Mouse (Mus musculus) heart, embryonic 12.5 days (tissue): ENCODE data around the gene Iqcf1. TPM values are rescaled to one million over a fixed set of nuclear protein-coding genes. Genes with fewer than 3 reads are reported as not detected.
A peak's percentile ranks its signal among the peaks of the same experiment; 100 is the strongest.
"Not testable (repeated sequence)": the region's sequence is repeated elsewhere in the genome, so short reads cannot be mapped to it uniquely, and the experiment has no call there.

Experiments
- ATAC-seq: fragments of 200-750 bp; cut with Nextera tagmentation; 2 replicates; pipeline ENCODE4 v1.8.0; 2017; ENCODE audit warnings: moderate TSS enrichment, moderate library complexity; ENCODE audit not compliant: insufficient number of reproducible peaks, low FRiP score
- H3K27ac ChIP-seq: fragments of 300-500 bp; sonication (generic); 2 replicates; pipeline ENCODE4 v1.5.1; 2016; ENCODE audit warnings: mild to moderate bottlenecking, moderate library complexity; ENCODE audit not compliant: poor library complexity, severe bottlenecking
- H3K27me3 ChIP-seq: fragments of 300-500 bp; sonication (generic); replicated peaks from 2 replicates; pipeline ENCODE4 v1.6.1; 2016; ENCODE audit warnings: mild to moderate bottlenecking, moderate library complexity
- H3K36me3 ChIP-seq: fragments of 300-500 bp; sonication (generic); 2 replicates; pipeline ENCODE4 v1.6.1; 2016; ENCODE audit warnings: mild to moderate bottlenecking, moderate library complexity
- H3K4me1 ChIP-seq: fragments of 300-500 bp; sonication (generic); replicated peaks from 2 replicates; pipeline ENCODE4 v1.6.1; 2016; ENCODE audit warnings: mild to moderate bottlenecking
- H3K4me2 ChIP-seq: fragments of 300-500 bp; sonication (generic); 2 replicates; pipeline ENCODE4 v1.6.1; 2016; ENCODE audit warnings: mild to moderate bottlenecking, moderate library complexity
- H3K4me3 ChIP-seq: fragments of 300-500 bp; sonication (generic); 2 replicates; pipeline ENCODE4 v1.5.1; 2016; ENCODE audit warnings: mild to moderate bottlenecking
- H3K9ac ChIP-seq: fragments of 300-500 bp; sonication (generic); 2 replicates; pipeline ENCODE4 v1.6.1; 2016; ENCODE audit warnings: mild to moderate bottlenecking, moderate library complexity
- H3K9me3 ChIP-seq: fragments of 300-500 bp; sonication (generic); replicated peaks from 2 replicates; pipeline ENCODE4 v1.6.1; 2016; ENCODE audit warnings: mild to moderate bottlenecking, moderate library complexity
- WGBS: fragments of 180-500 bp; shearing (Covaris S2); methylation state at CpG from one replicate; pipeline ENCODE4 v1.1.7; 2016; 5-methylcytosine and 5-hydroxymethylcytosine counted together
- polyA plus RNA-seq: library from polyadenylated mRNA; unstranded; fragments of >200 nt; fragmentation: Nextera tagmentation; extraction: Ambion mirVana; gene quantifications from 2 replicates; pipeline ENCODE4 v1.2.1, GENCODE M21; 2016

Iqcf1 gene
- polyA plus RNA-seq, 1 experiment from 2014 or later, result not detected

DNA sequence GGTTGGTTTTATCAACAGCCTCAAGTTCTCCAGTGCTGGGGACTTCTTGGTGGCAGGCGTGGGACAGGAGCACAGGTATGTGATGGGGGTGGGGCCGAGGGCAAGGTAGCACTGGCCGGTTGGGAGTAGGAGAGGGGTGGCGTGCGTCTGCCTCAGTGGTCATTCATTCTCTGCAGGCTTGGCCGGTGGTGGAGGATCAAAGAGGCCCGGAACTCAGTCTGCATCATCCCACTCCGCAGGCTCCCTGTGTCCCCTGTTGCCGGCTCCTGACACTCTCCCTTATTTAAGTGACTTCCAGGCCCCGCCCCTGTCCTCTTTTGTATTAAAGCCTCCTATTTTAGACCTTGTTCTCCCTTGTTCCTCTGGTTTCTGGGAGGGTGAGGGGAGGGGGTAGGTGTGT lies 14.7 kb upstream of the Iqcf1 start:
- H3K4me1 ChIP-seq, result peaks cover 6% of the 10 kb centered on the region; the same call in 1 of the 2 replicates
- H3K9me3 ChIP-seq, result no peaks in the 10 kb centered on the region
- no peak overlapping the region for H3K4me3 ChIP-seq
- no peaks in the 10 kb centered on the region for H3K27me3 ChIP-seq
- WGBS, result 86% methylated on average over 10 of the region's 10 CpGs
- H3K27ac ChIP-seq, result no peak overlapping the region
- ATAC-seq, result no peak
- no peak overlapping the region for H3K9ac ChIP-seq
- H3K36me3 ChIP-seq, result peaks cover 64% of the 10 kb centered on the region
- no peak overlapping the region for H3K4me2 ChIP-seq

DNA sequence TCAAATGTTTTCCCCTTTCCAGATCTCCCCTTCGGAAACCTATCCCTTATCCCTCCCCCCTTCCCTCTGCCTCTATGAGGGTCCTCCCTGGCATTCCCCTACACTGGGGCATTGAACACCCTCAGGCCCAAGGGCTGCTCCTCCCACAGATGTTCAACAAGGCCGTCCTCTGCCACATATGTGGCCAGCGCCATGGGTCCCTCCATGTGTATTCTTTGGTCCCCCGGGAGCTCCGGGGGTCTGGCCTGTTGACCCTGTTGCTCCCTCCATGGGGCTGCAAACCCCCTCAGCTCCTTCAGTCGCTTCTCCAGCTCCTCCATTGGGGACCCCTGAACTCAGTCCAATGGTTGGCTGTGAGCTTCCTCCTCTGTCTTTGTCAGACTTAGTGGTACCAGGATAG lies 12.2 kb upstream of the Iqcf1 start:
- not testable (repeated sequence) for H3K27ac ChIP-seq, H3K4me2 ChIP-seq, H3K4me3 ChIP-seq, H3K9me3 ChIP-seq, ATAC-seq, H3K9ac ChIP-seq, H3K27me3 ChIP-seq
- whole genome bisulfite sequencing, result 77% methylated on average over 6 of the region's 6 CpGs
- Histone ChIP-seq H3K4me1 (peaks cover 11% of the 10 kb centered on the region), H3K36me3 (peaks cover 40% of the 10 kb centered on the region)

DNA sequence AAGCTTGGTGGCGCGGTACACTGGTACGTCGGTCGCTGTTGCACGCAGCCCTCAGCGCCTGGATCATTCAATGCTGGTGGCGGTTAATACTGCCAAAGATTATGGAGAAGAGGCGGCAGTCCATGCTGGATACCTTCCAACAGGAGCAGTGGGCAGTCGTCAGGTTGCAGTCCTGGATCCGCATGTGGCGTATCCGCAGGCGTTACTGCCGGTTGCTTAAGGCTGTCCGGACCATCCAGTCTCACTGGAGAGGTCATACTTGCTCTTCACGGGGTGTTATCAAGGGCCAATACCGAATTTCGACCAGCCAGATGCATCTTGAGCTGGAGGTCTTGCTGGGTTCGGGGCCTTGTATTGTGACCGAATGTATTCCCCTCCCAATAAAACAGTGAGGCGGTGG lies 2.1 kb downstream of the Iqcf1 start:
- Histone ChIP-seq H3K9me3 (no peaks in the 10 kb centered on the region), H3K27me3 (peaks cover 15% of the 10 kb centered on the region), H3K4me3 (no peak overlapping the region), H3K9ac (no peak overlapping the region), H3K4me2 (no peak overlapping the region), H3K4me1 (no peaks in the 10 kb centered on the region), H3K27ac (no peak overlapping the region), H3K36me3 (no peaks in the 10 kb centered on the region)
- 80% methylated on average over 22 of the region's 22 CpGs for WGBS
- ATAC-seq, result no peak

DNA sequence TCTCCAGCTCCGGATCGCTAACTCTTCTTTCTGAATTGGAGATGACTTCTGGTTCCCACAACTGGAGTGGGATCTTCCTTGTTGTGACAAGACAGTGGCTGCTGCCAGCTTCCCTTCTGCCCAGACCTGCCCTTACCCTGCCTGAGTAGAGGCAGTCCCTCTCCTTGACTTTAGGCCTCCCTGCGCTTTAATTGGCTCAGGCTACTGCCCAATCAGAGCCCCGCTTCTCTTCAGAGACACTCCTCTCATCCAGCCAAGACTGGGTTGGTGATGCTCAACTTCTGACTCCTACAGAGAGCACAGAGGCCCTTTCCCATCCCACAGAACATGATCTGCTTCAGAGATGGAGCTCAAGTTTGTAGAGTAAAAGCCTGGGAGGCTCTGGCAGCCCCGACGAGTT lies 4.5 kb downstream of the Iqcf1 start:
- Histone ChIP-seq H3K9ac (no peak overlapping the region), H3K36me3 (no peaks in the 10 kb centered on the region), H3K27ac (no peak overlapping the region), H3K4me3 (no peak overlapping the region), H3K27me3 (peaks cover 19% of the 10 kb centered on the region), H3K4me1 (no peaks in the 10 kb centered on the region), H3K9me3 (no peaks in the 10 kb centered on the region), H3K4me2 (no peak overlapping the region)
- no peak for ATAC-seq
- 71% methylated on average over 6 of the region's 6 CpGs for WGBS

DNA sequence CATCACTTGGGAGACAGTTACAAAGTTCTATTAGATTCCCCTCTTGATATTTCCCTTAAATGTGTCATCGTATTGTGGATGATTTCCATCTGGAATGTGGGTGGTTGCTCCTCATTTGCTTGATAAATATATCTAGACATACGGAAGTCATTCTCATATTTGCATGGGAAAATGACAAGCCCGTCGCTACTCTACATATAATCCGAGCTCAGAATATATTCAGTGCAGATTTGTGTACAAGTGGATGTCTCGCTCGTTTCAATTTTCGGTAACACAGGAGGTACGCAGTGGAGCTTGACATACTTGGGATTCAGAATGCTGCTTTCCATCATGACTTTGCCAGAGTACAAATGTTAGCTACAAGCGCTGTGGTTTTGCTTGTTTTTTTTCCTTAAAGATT lies 9.6 kb downstream of the Iqcf1 start:
- Histone ChIP-seq H3K4me2 (no peak overlapping the region), H3K36me3 (no peaks in the 10 kb centered on the region), H3K4me1 (peaks cover 15% of the 10 kb centered on the region), H3K9me3 (no peaks in the 10 kb centered on the region; the same call in 1 of the 2 replicates), H3K4me3 (no peak overlapping the region), H3K9ac (no peak overlapping the region), H3K27ac (no peak overlapping the region), H3K27me3 (peaks cover 31% of the 10 kb centered on the region)
- ATAC-seq, result no peak
- WGBS, result 87% methylated on average over 10 of the region's 10 CpGs

- Histone ChIP-seq H3K4me3 (no peak overlapping the region), H3K27ac (no peak overlapping the region), H3K9ac (no peak overlapping the region), H3K9me3 (no peaks in the 10 kb centered on the region; the same call in 1 of the 2 replicates), H3K36me3 (no peaks in the 10 kb centered on the region), H3K4me1 (peaks cover 15% of the 10 kb centered on the region), H3K4me2 (peak overlapping the region; percentile 23), H3K27me3 (peaks cover 50% of the 10 kb centered on the region)
- ATAC-seq, result no peak
- 37% methylated on average over 13 of the region's 13 CpGs for WGBS
Measured at GRCm38 (mm10) chr9:106512729-106513450, 13.1 kb downstream of the Iqcf1 start.

GRCm38 (mm10) chr9:106513566-106513965 lies 13.8 kb downstream of the Iqcf1 start:
- H3K4me1 ChIP-seq, result peaks cover 15% of the 10 kb centered on the region
- WGBS, result 77% methylated on average over 6 of the region's 6 CpGs

GRCm38 (mm10) chr9:106514273-106514672 lies 14.5 kb downstream of the Iqcf1 start, which contains the start of gene Iqcf5:
TSS of gene Iqcf5 (plus strand) at chr9:106514573.
- no peak within 1 kb of the TSS for H3K9ac ChIP-seq
- peaks cover 15% of the 10 kb centered on the region for H3K4me1 ChIP-seq
- ATAC-seq, result no peak
- H3K27ac ChIP-seq, result no peak within 1 kb of the TSS
- H3K9me3 ChIP-seq, result no peaks in the 10 kb centered on the region; the same call in 1 of the 2 replicates
- WGBS, result 84% methylated on average over 4 of the region's 4 CpGs
- H3K4me3 ChIP-seq, result no peak within 1 kb of the TSS
- H3K27me3 ChIP-seq, result peaks cover 46% of the 10 kb centered on the region
- H3K4me2 ChIP-seq, result no peak within 1 kb of the TSS
- H3K36me3 ChIP-seq, result no peaks in the 10 kb centered on the region

More at GRCm38 (mm10) chr9:106513566-106513965, 13.8 kb downstream of the Iqcf1 start:
- Histone ChIP-seq H3K4me2 (no peak overlapping the region), H3K27ac (no peak overlapping the region), H3K27me3 (peaks cover 46% of the 10 kb centered on the region), H3K9ac (no peak overlapping the region), H3K9me3 (no peaks in the 10 kb centered on the region; the same call in 1 of the 2 replicates), H3K4me3 (no peak overlapping the region), H3K36me3 (no peaks in the 10 kb centered on the region)
- ATAC-seq, result no peak

DNA sequence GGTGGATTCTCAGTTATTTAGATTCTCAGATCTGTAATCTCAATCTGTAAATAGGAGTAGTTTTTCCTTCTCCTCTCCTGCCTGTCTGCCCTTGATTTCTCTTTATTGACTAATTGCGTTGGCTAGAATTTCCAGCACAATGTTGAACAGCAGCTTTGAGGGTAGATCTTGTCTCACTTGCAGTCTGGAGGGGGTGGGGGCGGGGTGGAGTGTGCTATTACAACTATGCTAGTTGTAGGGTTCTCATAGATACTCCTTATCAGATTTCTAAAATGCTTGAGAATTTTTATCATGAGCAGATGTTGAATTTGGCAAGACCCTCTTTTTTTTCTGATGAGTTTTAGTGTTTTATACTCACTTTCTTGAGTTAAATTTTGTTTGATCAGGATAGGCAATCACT lies 19.7 kb downstream of the Iqcf1 start:
- no peaks in the 10 kb centered on the region for H3K9me3 ChIP-seq
- 68% methylated on average over 2 of the region's 2 CpGs for WGBS
- no peaks in the 10 kb centered on the region for H3K4me1 ChIP-seq
- H3K4me2 ChIP-seq, result no peak overlapping the region
- H3K9ac ChIP-seq, result no peak overlapping the region
- no peak overlapping the region for H3K27ac ChIP-seq
- no peak for ATAC-seq
- H3K4me3 ChIP-seq, result no peak overlapping the region
- H3K36me3 ChIP-seq, result no peaks in the 10 kb centered on the region
- peaks cover 23% of the 10 kb centered on the region for H3K27me3 ChIP-seq

DNA sequence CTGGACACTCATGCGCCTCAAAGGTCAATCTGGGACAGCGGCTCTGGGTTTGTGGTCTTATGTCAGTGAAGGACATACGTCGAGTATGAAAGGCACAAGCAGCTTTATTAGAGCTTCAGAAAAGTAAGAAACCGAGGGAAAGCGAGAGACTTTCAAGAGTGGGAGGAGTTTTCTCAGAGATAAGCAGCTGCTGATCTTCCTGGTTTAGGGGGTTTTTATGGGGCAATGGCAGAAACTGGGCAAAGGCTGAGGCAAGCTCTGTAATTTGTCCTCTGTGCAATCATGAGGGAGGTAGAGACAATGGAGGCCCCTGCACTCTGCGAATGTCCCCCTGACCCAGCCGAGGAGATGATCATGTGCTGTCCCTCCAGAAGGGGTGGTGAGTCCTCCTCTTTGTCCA lies 20.1 kb downstream of the Iqcf1 start:
- no peak overlapping the region for H3K4me2 ChIP-seq
- no peak for ATAC-seq
- H3K4me3 ChIP-seq, result no peak overlapping the region
- no peaks in the 10 kb centered on the region for H3K36me3 ChIP-seq
- no peaks in the 10 kb centered on the region for H3K4me1 ChIP-seq
- H3K27me3 ChIP-seq, result peaks cover 22% of the 10 kb centered on the region
- H3K27ac ChIP-seq, result no peak overlapping the region
- no peaks in the 10 kb centered on the region for H3K9me3 ChIP-seq
- WGBS, result 70% methylated on average over 8 of the region's 8 CpGs
- H3K9ac ChIP-seq, result no peak overlapping the region

GRCm38 (mm10) chr9:106531833-106532232 lies 32.1 kb downstream of the Iqcf1 start:
- Histone ChIP-seq H3K9ac (no peak overlapping the region), H3K4me3 (no peak overlapping the region), H3K36me3 (no peaks in the 10 kb centered on the region), H3K27me3 (no peaks in the 10 kb centered on the region), H3K4me1 (no peaks in the 10 kb centered on the region), H3K27ac (no peak overlapping the region), H3K9me3 (no peaks in the 10 kb centered on the region), H3K4me2 (no peak overlapping the region)
- WGBS, result 34% methylated on average over 3 of the region's 3 CpGs
- ATAC-seq, result no peak

DNA sequence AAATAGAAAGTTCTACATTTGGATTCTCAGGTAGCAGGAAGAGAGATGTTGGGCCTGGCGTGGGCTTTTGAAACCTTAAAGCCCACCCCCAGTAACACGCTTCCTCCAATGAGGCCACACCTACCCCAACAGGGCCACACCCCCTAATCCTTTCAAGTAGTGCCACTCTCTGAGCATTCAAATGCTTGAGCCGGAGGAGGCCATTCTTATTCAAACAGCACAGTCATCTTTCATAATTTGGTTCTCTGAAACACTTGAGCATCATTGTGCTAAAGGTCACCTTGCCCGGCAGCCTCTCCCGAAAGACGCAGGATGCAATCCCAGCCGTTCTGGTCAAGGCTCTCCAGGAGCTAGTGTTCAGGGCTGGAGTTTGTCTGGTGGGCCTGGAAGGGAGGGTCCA lies 34.5 kb downstream of the Iqcf1 start:
- 87% methylated on average over 7 of the region's 7 CpGs for WGBS
- Histone ChIP-seq H3K27me3 (no peaks in the 10 kb centered on the region), H3K9me3 (no peaks in the 10 kb centered on the region), H3K27ac (no peak overlapping the region), H3K4me2 (no peak overlapping the region), H3K4me3 (no peak overlapping the region), H3K4me1 (no peaks in the 10 kb centered on the region), H3K9ac (no peak overlapping the region), H3K36me3 (no peaks in the 10 kb centered on the region)
- ATAC-seq, result no peak
